Mouse (Mus musculus) ES-E14 (cell line): ENCODE measurements around the gene Pik3ip1. TPM values are rescaled to one million over a fixed set of nuclear protein-coding genes. Genes with fewer than 3 reads are reported as not detected.
A peak's percentile ranks its signal among the peaks of the same experiment; 100 is the strongest.

Source experiments
- DNase-seq: peaks from one replicate; pipeline ENCODE4 v3.0.0-alpha.2; 2013; ENCODE audit warnings: low read depth, low spot score
- H3K27ac ChIP-seq: 2 replicates; pipeline ENCODE4 v1.5.1; 2012; ENCODE audit warnings: low read depth, mild to moderate bottlenecking, low read length, moderate library complexity, mixed read lengths; ENCODE audit not compliant: poor library complexity, insufficient read depth, severe bottlenecking
- H3K36me3 ChIP-seq: 2 replicates; pipeline ENCODE4 v1.6.1; 2012; ENCODE audit warnings: mild to moderate bottlenecking, low read length, moderate library complexity, mixed read lengths; ENCODE audit not compliant: control insufficient read depth, poor library complexity, insufficient read depth, severe bottlenecking
- H3K4me1 ChIP-seq, 2 experiments: fragments of 150-350 bp in 1 of 2; sonication (generic) in 1 of 2; 2 replicates each; pipeline ENCODE4 v1.6.1; 2012; ENCODE audit warnings: low read length in 2 of 2, mild to moderate bottlenecking in 1 of 2, mixed read lengths in 1 of 2; ENCODE audit not compliant: control insufficient read depth in 2 of 2, insufficient read depth in 2 of 2, poor library complexity in 1 of 2
- H3K4me3 ChIP-seq, 2 experiments: fragments of 150-350 bp in 1 of 2; sonication (generic) in 1 of 2; 2 replicates each; pipeline ENCODE4 v1.5.1; 2012; ENCODE audit warnings: low read length in 2 of 2, low read depth in 1 of 2, mild to moderate bottlenecking in 1 of 2, mixed read lengths in 1 of 2; ENCODE audit not compliant: insufficient read depth in 1 of 2, poor library complexity in 1 of 2, severe bottlenecking in 1 of 2
- H3K9ac ChIP-seq: 2 replicates; pipeline ENCODE4 v1.6.1; 2012; ENCODE audit warnings: low read depth, mild to moderate bottlenecking, low read length, mixed read lengths; ENCODE audit not compliant: poor library complexity, insufficient read depth, severe bottlenecking
- H3K9me3 ChIP-seq: fragments of 150-350 bp; sonication (generic); 2 replicates; pipeline ENCODE4 v1.6.1; 2012; ENCODE audit warnings: low read depth, mild to moderate bottlenecking, low read length; ENCODE audit not compliant: control insufficient read depth, insufficient read depth
- CHD2 ChIP-seq: IDR thresholded peaks from 2 replicates; pipeline ENCODE4 v1.6.1; 2014; ENCODE audit warnings: mild to moderate bottlenecking, low read depth, low read length, inconsistent platforms
- HCFC1 ChIP-seq: IDR thresholded peaks from 2 replicates; pipeline ENCODE4 v1.6.1; 2012; ENCODE audit warnings: low read length, inconsistent platforms, borderline replicate concordance; ENCODE audit not compliant: insufficient read depth
- MAFK ChIP-seq: IDR thresholded peaks from 2 replicates; pipeline ENCODE4 v1.6.1; 2014; ENCODE audit warnings: mild to moderate bottlenecking, low read depth, low read length, inconsistent platforms; ENCODE audit not compliant: insufficient read depth
- ZC3H11A ChIP-seq: IDR thresholded peaks from 2 replicates; pipeline ENCODE4 v1.6.1; 2012; ENCODE audit warnings: low read depth, mild to moderate bottlenecking, inconsistent platforms, low read length, borderline replicate concordance
- ZNF384 ChIP-seq: IDR thresholded peaks from 2 replicates; pipeline ENCODE4 v1.6.1; 2012; ENCODE audit warnings: low read depth, low read length, inconsistent platforms
- in situ Hi-C, 2 experiments: fragments of 600-800 bp; cut with MboI; formaldehyde crosslinking; loops; one replicate each; pipeline ENCODE4 v1.15.1; 2025; ENCODE audit warnings: low sequenced_read_pairs in 2 of 2, inconsistent platforms in 1 of 2; ENCODE audit not compliant: unreplicated experiment in 2 of 2
- total RNA-seq: library from RNA; depleted of rRNA; stranded (reverse); fragments of 300-350 nt; gene quantifications from 2 replicates; pipeline ENCODE4 v1.2.3, GENCODE M21; 2012

The Pik3ip1 gene
- total RNA-seq, 1 experiment = 8.5 TPM

GRCm38 (mm10) chr11:3349343-3349695 lies 19.1 kb downstream of the Pik3ip1 start:
- H3K9me3 ChIP-seq = no peaks in the 10 kb centered on the region
- H3K4me3 ChIP-seq = no peak overlapping the region; a peak in 1 of 4 replicates
- no peak for DNase-seq
- TF ChIP-seq HCFC1 (no peak), ZNF384 (no peak), MAFK (no peak), CHD2 (no peak), ZC3H11A (no peak)
- in situ Hi-C loops = no loop called here
- peaks cover 6 to 23% of the 10 kb centered on the region in 2 experiments for H3K4me1 ChIP-seq
- H3K36me3 ChIP-seq = peaks cover 47% of the 10 kb centered on the region
- peak overlapping the region; percentile 73; the same call in 1 of the 2 replicates for H3K27ac ChIP-seq
- H3K9ac ChIP-seq = peak overlapping the region; percentile 26; the same call in 1 of the 2 replicates

GRCm38 (mm10) chr11:3352131-3352530 lies 21.9 kb downstream of the Pik3ip1 start:
- peaks cover 36% of the 10 kb centered on the region for H3K36me3 ChIP-seq
- no peak for DNase-seq
- no peak overlapping the region for H3K27ac ChIP-seq
- H3K9me3 ChIP-seq = no peaks in the 10 kb centered on the region
- in situ Hi-C loops = no loop called here
- H3K4me1 ChIP-seq = peaks cover 6 to 21% of the 10 kb centered on the region in 2 experiments
- H3K4me3 ChIP-seq = no peak overlapping the region
- H3K9ac ChIP-seq = no peak overlapping the region
- TF ChIP-seq ZNF384 = no peak
- no peak for TF ChIP-seq HCFC1
- TF ChIP-seq CHD2 = no peak
- no peak for TF ChIP-seq MAFK
- no peak for TF ChIP-seq ZC3H11A

- no peak for DNase-seq
- peak overlapping the region; percentile 50 to 72 for H3K4me3 ChIP-seq
- in situ Hi-C loops = no loop called here
- H3K4me1 ChIP-seq = peaks cover 3 to 16% of the 10 kb centered on the region in 2 experiments
- peak overlapping the region; percentile 60 for H3K9ac ChIP-seq
- TF ChIP-seq ZC3H11A = no peak
- no peak for TF ChIP-seq CHD2
- no peak for TF ChIP-seq HCFC1
- TF ChIP-seq MAFK = no peak
- TF ChIP-seq ZNF384 = no peak
- peaks cover 37% of the 10 kb centered on the region for H3K36me3 ChIP-seq
- no peaks in the 10 kb centered on the region for H3K9me3 ChIP-seq
- H3K27ac ChIP-seq = peak overlapping the region; percentile 34; the same call in 1 of the 2 replicates
These were observed 22.9 kb downstream of the Pik3ip1 start for GRCm38 (mm10) chr11:3352990-3353585.

GRCm38 (mm10) chr11:3362854-3363253 lies 32.7 kb downstream of the Pik3ip1 start:
- no peak for DNase-seq
- no peaks in the 10 kb centered on the region for H3K9me3 ChIP-seq

More at GRCm38 (mm10) chr11:3362854-3363253, 32.7 kb downstream of the Pik3ip1 start:
- in situ Hi-C loops = no loop called here
- Histone ChIP-seq H3K4me1 (peaks cover 4 to 16% of the 10 kb centered on the region in 2 experiments; a peak in 1 of 4 replicates), H3K27ac (no peak overlapping the region), H3K36me3 (peaks cover 25% of the 10 kb centered on the region), H3K9ac (no peak overlapping the region), H3K4me3 (no peak overlapping the region)
- TF ChIP-seq ZNF384 (no peak), ZC3H11A (no peak), MAFK (peak; percentile 88), HCFC1 (no peak), CHD2 (no peak)
